Mouse (Mus musculus) myocyte (in vitro differentiated cells): ENCODE data around the gene Ppp1cb.

Experiments used
- CEBPB ChIP-seq: IDR thresholded peaks from 2 replicates; pipeline ENCODE4 v1.6.1; 2011; ENCODE audit warnings: mild to moderate bottlenecking, moderate library complexity; ENCODE audit not compliant: poor library complexity, insufficient read depth, severe bottlenecking
- POLR2A ChIP-seq: IDR thresholded peaks from one replicate; pipeline ENCODE4 v1.6.1; 2011; ENCODE audit warnings: low read depth, mild to moderate bottlenecking, control low read depth, moderate library complexity; ENCODE audit not compliant: insufficient read length
- POLR2AphosphoS2 ChIP-seq: IDR thresholded peaks from one replicate; pipeline ENCODE4 v1.6.1; 2011; ENCODE audit warnings: low read depth, control low read depth; ENCODE audit not compliant: insufficient read length
- SRF ChIP-seq: IDR thresholded peaks from one replicate; pipeline ENCODE4 v1.6.1; 2011; ENCODE audit warnings: low read depth; ENCODE audit not compliant: control insufficient read depth, insufficient read length
- TCF12 ChIP-seq: IDR thresholded peaks from one replicate; pipeline ENCODE4 v1.6.1; 2011; ENCODE audit warnings: mild to moderate bottlenecking, control low read depth; ENCODE audit not compliant: poor library complexity, insufficient read depth, severe bottlenecking
- TCF3 ChIP-seq: IDR thresholded peaks from one replicate; pipeline ENCODE4 v1.6.1; 2011; ENCODE audit warnings: low read depth, control low read depth; ENCODE audit not compliant: insufficient read length
- USF1 ChIP-seq: IDR thresholded peaks from one replicate; pipeline ENCODE4 v1.6.1; 2011; ENCODE audit warnings: low read depth, mild to moderate bottlenecking, control low read depth, moderate library complexity

DNA sequence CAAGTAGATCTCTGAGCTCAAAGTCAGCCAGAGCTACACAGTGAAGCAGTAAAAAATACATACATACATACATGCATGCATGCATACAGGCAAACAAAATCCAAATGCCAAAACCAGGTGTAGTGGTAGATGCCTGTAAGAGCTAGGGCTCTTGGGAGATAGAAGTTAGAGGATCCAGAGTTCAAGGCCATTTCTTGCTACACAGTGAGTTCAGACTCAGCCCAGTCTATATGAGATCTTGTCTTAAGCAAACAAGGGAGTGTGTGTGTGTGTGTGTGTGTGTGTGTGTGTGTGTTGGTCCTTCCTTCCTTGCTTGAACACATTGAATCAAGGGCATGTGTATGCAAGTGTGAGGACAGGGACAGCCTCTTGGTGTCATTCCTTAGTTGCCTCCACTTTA is 17.9 kb downstream of the Ppp1cb start:
- TF ChIP-seq TCF12 (no peak), POLR2A (no peak), POLR2AphosphoS2 (no peak), CEBPB (no peak), USF1 (no peak), TCF3 (no peak), SRF (no peak)
